Mouse (Mus musculus): ENCODE data around the gene Aicda.

GRCm38 (mm10) chr6:122598014-122598413, 44.4 kb downstream of the Aicda start:
- TF ChIP-seq POLR2A (IDR thresholded peaks at IDR 0.05; ENCODE audit: low read depth, low read length) (no peak), CTCF (IDR thresholded peaks at IDR 0.05; ENCODE audit: extremely low read depth, insufficient read length, insufficient replicate concordance, low read depth, low read length) (no peak)
